Mouse (Mus musculus) heart, postnatal 0 days (tissue): ENCODE results near the gene Gcm1. TPM values are rescaled to one million over a fixed set of nuclear protein-coding genes. Genes with fewer than 3 reads are reported as not detected.

Experiments used
- ATAC-seq: fragments of 200-750 bp; cut with Nextera tagmentation; 2 replicates; pipeline ENCODE4 v1.8.0; 2017; ENCODE audit warnings: low read depth, moderate number of reproducible peaks, moderate library complexity; ENCODE audit not compliant: insufficient read depth
- DNase-seq: peaks from one replicate; pipeline ENCODE4 v3.0.0-alpha.2; 2016; ENCODE audit warnings: low spot score
- H3K27ac ChIP-seq: fragments of 300-500 bp; sonication (generic); 2 replicates; pipeline ENCODE4 v1.5.1; 2014; ENCODE audit warnings: low read depth, mild to moderate bottlenecking
- H3K27me3 ChIP-seq: fragments of 300-500 bp; sonication (generic); 2 replicates; pipeline ENCODE4 v1.6.1; 2014; ENCODE audit warnings: low read length, mixed read lengths; ENCODE audit not compliant: control insufficient read depth, insufficient read depth
- H3K36me3 ChIP-seq: fragments of 300-500 bp; sonication (generic); replicated peaks from 2 replicates; pipeline ENCODE4 v1.6.1; 2014; ENCODE audit warnings: low read length, mixed read lengths; ENCODE audit not compliant: control insufficient read depth, insufficient read depth
- H3K4me1 ChIP-seq: fragments of 300-500 bp; sonication (generic); 2 replicates; pipeline ENCODE4 v1.6.1; 2014; ENCODE audit warnings: antibody characterized with exemption; ENCODE audit not compliant: control insufficient read depth, insufficient read depth
- H3K4me2 ChIP-seq: fragments of 300-500 bp; sonication (generic); 2 replicates; pipeline ENCODE4 v1.6.1; 2014; ENCODE audit warnings: low read depth, mild to moderate bottlenecking, low read length, moderate library complexity
- H3K4me3 ChIP-seq: fragments of 300-500 bp; sonication (generic); 2 replicates; pipeline ENCODE4 v1.5.1; 2014; ENCODE audit warnings: low read depth, low read length
- H3K9ac ChIP-seq: fragments of 300-500 bp; sonication (generic); replicated peaks from 2 replicates; pipeline ENCODE4 v1.6.1; 2014; ENCODE audit warnings: low read depth, low read length, mixed read lengths
- H3K9me3 ChIP-seq: fragments of 300-500 bp; sonication (generic); replicated peaks from 2 replicates; pipeline ENCODE4 v1.6.1; 2016; ENCODE audit warnings: low read length; ENCODE audit not compliant: control insufficient read depth
- CTCF ChIP-seq: IDR thresholded peaks from 2 replicates; pipeline ENCODE4 v1.5.1; 2016; ENCODE audit warnings: antibody characterized with exemption, control low read depth, low read depth
- EP300 ChIP-seq: IDR thresholded peaks from 2 replicates; pipeline ENCODE4 v1.6.1; 2016; ENCODE audit warnings: antibody characterized with exemption, low read depth
- WGBS: fragments of 180-500 bp; shearing (Covaris S2); extraction: QIAGEN DNeasy Blood & Tissue Kit; methylation state at CpG from one replicate; pipeline ENCODE4 v1.1.7; 2014; 5-methylcytosine and 5-hydroxymethylcytosine counted together
- polyA plus RNA-seq: library from polyadenylated mRNA; unstranded; fragments of >200 nt; fragmentation: Nextera tagmentation; extraction: Ambion mirVana; gene quantifications from 2 replicates; pipeline ENCODE4 v1.2.1, GENCODE M21; 2015
- total RNA-seq: library from RNA; depleted of rRNA; stranded (reverse); fragments of >200 nt; gene quantifications from 2 replicates; pipeline ENCODE4 v1.2.3, GENCODE M21; 2014; ENCODE audit warnings: low replicate concordance

Gene Gcm1
- total and polyA plus RNA-seq, 2 experiments from 2014 or later = not detected

DNA sequence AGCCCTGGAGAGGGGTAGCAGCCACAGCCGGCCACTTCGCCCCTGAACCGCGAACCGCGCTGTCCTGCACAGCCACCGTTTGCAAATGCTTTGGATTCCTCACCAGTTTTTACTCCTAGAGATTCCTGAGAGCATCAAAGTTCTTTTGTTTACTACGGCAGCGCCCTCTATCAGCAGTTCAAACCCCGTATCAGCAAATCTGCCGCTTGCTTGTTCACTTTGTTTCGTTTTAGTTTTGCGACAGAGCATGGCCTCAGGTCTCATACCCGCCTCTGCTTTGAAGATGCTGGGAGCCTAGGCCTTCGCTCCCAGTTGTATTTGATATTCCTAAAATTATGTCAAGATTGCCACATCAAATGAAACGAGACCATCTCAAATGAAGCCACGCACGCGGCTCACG lies 5.0 kb upstream of the Gcm1 start:
- Histone ChIP-seq H3K9me3 (no peaks in the 10 kb centered on the region), H3K9ac (no peak overlapping the region), H3K36me3 (no peaks in the 10 kb centered on the region), H3K4me2 (peak overlapping the region; percentile 39), H3K27me3 (no peaks in the 10 kb centered on the region), H3K4me1 (peaks cover 5% of the 10 kb centered on the region; the same call in 1 of the 2 replicates), H3K27ac (no peak overlapping the region), H3K4me3 (peak overlapping the region; percentile 22)
- no peak for ATAC-seq
- DNase-seq = no peak
- WGBS = 34% methylated on average over 20 of the region's 20 CpGs
- TF ChIP-seq EP300 = no peak
- no peak for TF ChIP-seq CTCF

DNA sequence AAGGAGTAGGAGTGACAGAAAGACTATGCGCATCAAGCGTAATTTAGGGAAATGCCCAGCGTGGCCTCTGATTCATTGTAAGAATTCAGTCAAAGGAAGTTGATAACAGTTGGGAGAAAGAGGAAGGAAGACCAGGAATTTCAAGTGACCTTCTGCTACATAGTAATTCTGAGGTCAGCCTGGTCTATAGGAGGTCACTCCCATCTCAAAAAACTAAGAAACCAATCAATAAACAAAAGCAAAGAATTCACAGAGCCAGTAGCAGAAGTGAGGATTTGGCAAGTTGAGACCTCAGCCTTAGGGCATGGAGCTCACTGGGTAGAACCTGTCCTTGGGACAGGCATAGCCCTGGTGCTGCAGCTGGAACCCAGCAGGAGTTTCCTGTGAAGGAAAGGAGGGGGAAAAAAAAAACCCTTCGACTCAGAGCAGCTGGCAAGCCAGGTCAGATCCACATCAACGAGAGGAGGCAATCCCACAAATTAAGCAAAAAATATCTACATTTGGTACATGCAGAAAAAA lies 1.2 kb upstream of the Gcm1 start:
- no peak overlapping the region for H3K27ac ChIP-seq
- no peaks in the 10 kb centered on the region for H3K9me3 ChIP-seq
- H3K4me1 ChIP-seq = peaks cover under 1% of the 10 kb centered on the region; the same call in 1 of the 2 replicates
- no peaks in the 10 kb centered on the region for H3K27me3 ChIP-seq
- ATAC-seq = no peak
- WGBS = 36% methylated on average over 5 of the region's 5 CpGs
- H3K4me2 ChIP-seq = no peak overlapping the region
- no peak overlapping the region for H3K4me3 ChIP-seq
- no peak for TF ChIP-seq EP300
- no peak for TF ChIP-seq CTCF
- H3K9ac ChIP-seq = no peak overlapping the region
- DNase-seq = no peak
- no peaks in the 10 kb centered on the region for H3K36me3 ChIP-seq

GRCm38 (mm10) chr9:78053821-78054220 lies 2.1 kb downstream of the Gcm1 start:
- Histone ChIP-seq H3K36me3 (no peaks in the 10 kb centered on the region), H3K4me1 (no peaks in the 10 kb centered on the region), H3K9me3 (no peaks in the 10 kb centered on the region), H3K4me2 (no peak overlapping the region), H3K9ac (no peak overlapping the region), H3K27me3 (no peaks in the 10 kb centered on the region), H3K27ac (no peak overlapping the region), H3K4me3 (no peak overlapping the region)
- ATAC-seq (no peak), DNase-seq (no peak)
- 74% methylated on average over 8 of the region's 8 CpGs for WGBS
- TF ChIP-seq CTCF (no peak), EP300 (no peak)

- H3K9me3 ChIP-seq = no peaks in the 10 kb centered on the region
- DNase-seq (no peak), ATAC-seq (no peak)
- H3K27ac ChIP-seq = no peak overlapping the region
- no peak overlapping the region for H3K4me3 ChIP-seq
- no peaks in the 10 kb centered on the region for H3K27me3 ChIP-seq
- H3K4me2 ChIP-seq = no peak overlapping the region
- no peak overlapping the region for H3K9ac ChIP-seq
- H3K4me1 ChIP-seq = no peaks in the 10 kb centered on the region
- WGBS = 94% methylated on average over 3 of the region's 3 CpGs
- no peak for TF ChIP-seq CTCF
- TF ChIP-seq EP300 = no peak
- no peaks in the 10 kb centered on the region for H3K36me3 ChIP-seq
Observed at GRCm38 (mm10) chr9:78054298-78054697, 2.6 kb downstream of the Gcm1 start.

- Histone ChIP-seq H3K9me3 (no peaks in the 10 kb centered on the region), H3K4me1 (no peaks in the 10 kb centered on the region), H3K36me3 (no peaks in the 10 kb centered on the region), H3K4me3 (no peak overlapping the region), H3K27me3 (no peaks in the 10 kb centered on the region), H3K9ac (no peak overlapping the region), H3K27ac (no peak overlapping the region), H3K4me2 (no peak overlapping the region)
- DNase-seq (no peak), ATAC-seq (no peak)
- WGBS = 80% methylated on average over 16 of the region's 16 CpGs
- TF ChIP-seq CTCF (no peak), EP300 (no peak)
Observed at GRCm38 (mm10) chr9:78059525-78060120, 7.9 kb downstream of the Gcm1 start.

- no peak overlapping the region for H3K4me2 ChIP-seq
- 81% methylated on average over 9 of the region's 9 CpGs for WGBS
- H3K9ac ChIP-seq = no peak overlapping the region
- no peaks in the 10 kb centered on the region for H3K27me3 ChIP-seq
- DNase-seq (no peak), ATAC-seq (no peak)
- no peak overlapping the region for H3K27ac ChIP-seq
- TF ChIP-seq CTCF (no peak), EP300 (no peak)
- H3K4me1 ChIP-seq = no peaks in the 10 kb centered on the region
- no peaks in the 10 kb centered on the region for H3K36me3 ChIP-seq
- no peak overlapping the region for H3K4me3 ChIP-seq
- no peaks in the 10 kb centered on the region for H3K9me3 ChIP-seq
Observed at GRCm38 (mm10) chr9:78062392-78062791, 10.7 kb downstream of the Gcm1 start.
